Mouse (Mus musculus) lung, embryonic 14.5 days (tissue): ENCODE measurements at regions not wholly inside any gene's neighbourhood (a gene's known extent, or its start where the extent isn't known, plus 50 kb on each side); places are given as distances from the start of the nearest gene placed in this dataset.

Experiments
- ATAC-seq: fragments of 200-750 bp; cut with Nextera tagmentation; 2 replicates; pipeline ENCODE4 v1.8.0; 2017; ENCODE audit warnings: mild to moderate bottlenecking, moderate TSS enrichment, moderate library complexity; ENCODE audit not compliant: insufficient read depth
- DNase-seq: peaks from one replicate; pipeline ENCODE4 v3.0.0-alpha.2; 2015
- H3K27ac ChIP-seq: fragments of 300-500 bp; sonication (generic); 2 replicates; pipeline ENCODE4 v1.5.1; 2014; ENCODE audit warnings: low read depth, mild to moderate bottlenecking, moderate library complexity
- H3K27me3 ChIP-seq: fragments of 300-500 bp; sonication (generic); 2 replicates; pipeline ENCODE4 v1.6.1; 2014; ENCODE audit warnings: low read length, control low read depth; ENCODE audit not compliant: insufficient read depth
- H3K36me3 ChIP-seq: fragments of 300-500 bp; sonication (generic); 2 replicates; pipeline ENCODE4 v1.6.1; 2014; ENCODE audit warnings: control low read depth; ENCODE audit not compliant: insufficient read depth
- H3K4me1 ChIP-seq: fragments of 300-500 bp; sonication (generic); 2 replicates; pipeline ENCODE4 v1.6.1; 2014; ENCODE audit warnings: antibody characterized with exemption, control low read depth; ENCODE audit not compliant: insufficient read depth
- H3K4me2 ChIP-seq: fragments of 300-500 bp; sonication (generic); 2 replicates; pipeline ENCODE4 v1.6.1; 2014; ENCODE audit warnings: mild to moderate bottlenecking
- H3K4me3 ChIP-seq: fragments of 300-500 bp; sonication (generic); 2 replicates; pipeline ENCODE4 v1.5.1; 2014; ENCODE audit warnings: low read depth, low read length
- H3K9ac ChIP-seq: fragments of 300-500 bp; sonication (generic); 2 replicates; pipeline ENCODE4 v1.6.1; 2014
- H3K9me3 ChIP-seq: fragments of 300-500 bp; sonication (generic); 2 replicates; pipeline ENCODE4 v1.6.1; 2016; ENCODE audit warnings: low read depth, low read length, control low read depth
- CTCF ChIP-seq: IDR thresholded peaks from 2 replicates; pipeline ENCODE4 v1.5.1; 2016; ENCODE audit warnings: antibody characterized with exemption, low read depth
- WGBS: fragments of 180-500 bp; shearing (Covaris S2); extraction: QIAGEN DNeasy Blood & Tissue Kit; methylation state at CpG from one replicate; pipeline ENCODE4 v1.1.7; 2014; 5-methylcytosine and 5-hydroxymethylcytosine counted together

- H3K9me3 ChIP-seq: no peaks in the 10 kb centered on the region
- H3K27me3 ChIP-seq: no peaks in the 10 kb centered on the region
- H3K36me3 ChIP-seq: no peaks in the 10 kb centered on the region
- H3K4me2 ChIP-seq: no peak overlapping the region
- no peak overlapping the region for H3K27ac ChIP-seq
- TF ChIP-seq CTCF: no peak
- H3K4me3 ChIP-seq: no peak overlapping the region
- ATAC-seq (no peak), DNase-seq (no peak)
- WGBS: 45% methylated on average over 7 of the region's 7 CpGs
- no peaks in the 10 kb centered on the region for H3K4me1 ChIP-seq
- H3K9ac ChIP-seq: no peak overlapping the region
These were observed 52.8 kb upstream of the Epha4 start for GRCm38 (mm10) chr1:77567657-77568056.
